Mouse (Mus musculus): ENCODE measurements around the gene 4930524B15Rik. TPM values are rescaled to one million over a fixed set of nuclear protein-coding genes. Genes with fewer than 3 reads are reported as not detected.

4930524B15Rik gene
- 0.09 TPM in 1 of 2 replicates, not detected in the other for polyA plus RNA-seq (2015; fragmentation: Nextera tagmentation; extraction: Ambion mirVana)

DNA sequence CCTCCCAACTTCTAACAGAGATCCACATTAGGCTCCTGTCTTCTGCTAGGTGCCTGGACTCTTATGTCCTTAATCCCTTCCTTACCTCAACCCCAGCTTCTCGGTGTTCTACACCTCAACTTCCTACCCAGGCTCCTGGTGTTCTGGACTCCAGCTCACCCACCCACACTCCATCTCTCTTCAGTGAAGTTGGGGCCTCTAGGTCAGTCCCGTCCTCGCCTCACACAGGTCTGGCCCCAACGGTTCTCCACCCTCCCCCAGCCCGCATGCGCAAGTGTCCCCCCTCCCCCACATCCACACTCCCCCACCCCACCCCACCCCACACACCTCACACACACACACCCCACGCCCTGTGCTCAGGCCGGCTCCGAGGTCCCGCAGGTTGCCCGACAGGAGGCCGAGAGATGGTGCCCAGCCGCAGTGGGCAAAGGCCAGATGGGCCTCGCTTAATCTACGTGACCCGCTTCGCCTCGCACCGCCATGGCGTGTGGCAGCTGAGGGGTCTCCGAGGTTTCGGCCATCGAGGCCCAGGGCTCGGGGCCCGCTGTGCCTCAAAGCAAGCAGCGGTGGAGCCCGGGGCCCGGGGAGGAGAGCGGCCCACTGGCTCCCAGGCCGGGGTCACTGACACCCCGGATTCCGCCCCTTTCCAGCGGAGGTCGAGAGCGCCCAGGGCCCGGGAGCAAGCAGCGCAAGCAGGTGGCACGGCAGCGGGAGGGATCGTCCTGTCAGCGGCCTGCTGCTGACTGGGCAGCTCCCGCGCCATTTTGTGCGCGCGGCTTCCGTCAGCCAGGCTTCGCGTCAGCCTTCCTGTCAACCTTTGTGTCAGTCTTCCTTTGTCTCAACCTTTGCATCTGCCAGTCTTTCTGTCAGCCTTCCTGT, at the start of gene 4930524B15Rik:
4930524B15Rik (plus strand) TSS at position 337 of the 879 bp plus-strand sequence.

DNA sequence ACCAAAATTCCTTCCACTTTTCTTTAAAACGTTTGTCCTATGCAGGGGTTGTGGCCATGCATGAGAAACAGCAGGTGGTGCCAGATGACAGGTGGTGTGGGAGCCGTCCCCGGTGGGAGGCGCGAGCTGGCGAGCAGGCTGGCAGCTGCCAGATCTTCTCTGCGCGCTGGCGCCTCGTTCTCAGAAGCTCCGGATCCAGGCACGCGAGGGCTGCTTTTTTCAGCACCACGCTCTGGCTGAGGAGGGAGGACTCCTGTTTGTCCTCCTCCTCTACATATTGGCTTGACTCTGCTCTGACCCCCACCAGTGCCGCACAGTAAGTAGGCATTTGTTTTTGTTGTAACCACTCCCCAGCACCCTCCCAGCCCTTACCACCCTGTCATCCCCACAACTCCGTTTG, 34.9 kb downstream of the 4930524B15Rik start, which contains the start of gene Nsg2:
Nsg2 (plus strand) TSS at position 183 of the 400 bp plus-strand sequence.

Other genes with a start within 250 kb of the 4930524B15Rik start
- gene Cpeb4, start 93.4 kb upstream of the 4930524B15Rik start, polyA plus RNA-seq (2015; fragmentation: Nextera tagmentation; extraction: Ambion mirVana): 5.9 and 8.0 TPM in 2 replicates
- 1.3 and 1.4 TPM in 2 replicates for gene Nsg2, start 34.9 kb downstream of the 4930524B15Rik start, polyA plus RNA-seq (2015; fragmentation: Nextera tagmentation; extraction: Ambion mirVana)
- gene Il9r, start 234.7 kb downstream of the 4930524B15Rik start, polyA plus RNA-seq (2015; fragmentation: Nextera tagmentation; extraction: Ambion mirVana): 0.06 TPM in 1 of 2 replicates, not detected in the other
- gene Snrnp25, start 239.8 kb downstream of the 4930524B15Rik start, polyA plus RNA-seq (2015; fragmentation: Nextera tagmentation; extraction: Ambion mirVana): 13.7 and 19.0 TPM in 2 replicates

All from skeletal muscle tissue, postnatal 0 days (tissue).